Mouse (Mus musculus): ENCODE data around the gene Olfr1151.

DNA sequence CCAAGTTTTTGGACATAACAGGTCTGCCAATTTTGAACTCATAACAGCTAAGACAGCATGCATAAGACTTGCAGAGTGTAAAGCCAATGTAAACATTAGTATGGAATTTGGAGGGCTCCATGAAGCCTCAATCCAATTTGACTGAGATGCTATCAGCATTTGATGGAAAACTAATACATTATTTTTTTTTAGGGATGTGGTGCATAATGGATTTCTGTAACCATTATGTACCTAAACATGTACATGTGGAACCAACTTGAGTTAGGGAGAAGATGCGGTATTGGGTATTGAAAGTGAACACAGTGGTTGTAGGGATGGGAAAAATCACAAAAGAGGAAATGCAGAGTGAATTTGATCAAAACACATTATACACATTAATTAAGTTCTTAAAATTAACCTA, 25.4 kb upstream of the Olfr1151 start, which contains the start of gene Olfr1148:
- TF ChIP-seq CTCF (IDR thresholded peaks at IDR 0.05; ENCODE audit: extremely low read depth, insufficient read length, insufficient replicate concordance, low read depth, low read length) (no peak), POLR2A (IDR thresholded peaks at IDR 0.05; ENCODE audit: low read depth, low read length) (no peak)

All from small intestine, adult 2 months (tissue).